Mouse (Mus musculus): Measurements from ENCODE around the gene Nabp1. TPM values are rescaled to one million over a fixed set of nuclear protein-coding genes. Genes with fewer than 3 reads are reported as not detected.

The Nabp1 gene
- polyA plus RNA-seq, 1 experiment from 2014 or later: 8.4 TPM

DNA sequence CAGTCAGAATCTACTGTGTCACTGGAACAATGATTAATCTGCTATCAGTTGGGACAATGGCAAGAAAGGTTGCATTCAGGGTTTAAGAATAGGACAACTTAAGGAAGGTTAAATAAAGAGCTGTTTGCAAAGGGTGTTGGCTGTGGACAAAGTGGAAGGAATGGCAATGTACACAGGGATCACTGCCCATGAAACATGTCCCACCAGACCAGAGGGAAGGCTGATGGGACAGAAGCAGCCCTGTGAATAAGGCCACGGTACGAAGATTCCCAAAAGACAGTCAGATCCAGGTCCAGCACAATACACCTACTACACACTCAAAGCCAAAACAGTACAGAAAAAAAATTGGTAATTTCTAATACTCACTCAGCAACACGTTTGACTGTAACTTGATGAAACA is 30.3 kb upstream of the Nabp1 start:
- WGBS: 68% methylated on average over 3 of the region's 3 CpGs
- H3K4me3 ChIP-seq: no peak overlapping the region
- no peak overlapping the region for H3K27ac ChIP-seq
- no peaks in the 10 kb centered on the region for H3K27me3 ChIP-seq
- no peak overlapping the region for H3K4me2 ChIP-seq (replicated peaks)
- H3K4me1 ChIP-seq: no peaks in the 10 kb centered on the region; the same call in 1 of the 2 replicates
- no peak for ATAC-seq (ENCODE audit: low FRiP score)
- H3K9ac ChIP-seq: no peak overlapping the region
- no peaks in the 10 kb centered on the region for H3K36me3 ChIP-seq
- no peaks in the 10 kb centered on the region for H3K9me3 ChIP-seq (replicated peaks)

DNA sequence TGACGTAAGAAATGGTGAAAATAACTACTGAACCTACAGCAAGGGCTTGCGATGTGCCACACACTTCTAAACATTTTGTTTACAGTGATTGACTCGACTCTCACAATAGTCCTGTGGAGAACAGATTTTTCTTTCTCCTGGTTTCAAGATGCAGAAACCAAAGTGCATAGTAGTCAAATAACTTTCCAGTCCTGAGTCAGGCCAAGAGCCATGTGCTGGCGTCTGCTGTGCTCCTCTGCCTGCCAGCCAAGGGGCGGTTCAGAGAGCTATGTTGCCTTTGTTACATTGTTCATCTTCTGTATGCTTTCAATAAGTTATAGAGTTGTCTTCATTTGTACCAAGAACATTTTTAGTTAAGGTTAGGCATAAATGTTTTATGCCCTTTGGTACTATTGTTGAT is 29.2 kb upstream of the Nabp1 start:
- 82% methylated on average over 5 of the region's 5 CpGs for WGBS

DNA sequence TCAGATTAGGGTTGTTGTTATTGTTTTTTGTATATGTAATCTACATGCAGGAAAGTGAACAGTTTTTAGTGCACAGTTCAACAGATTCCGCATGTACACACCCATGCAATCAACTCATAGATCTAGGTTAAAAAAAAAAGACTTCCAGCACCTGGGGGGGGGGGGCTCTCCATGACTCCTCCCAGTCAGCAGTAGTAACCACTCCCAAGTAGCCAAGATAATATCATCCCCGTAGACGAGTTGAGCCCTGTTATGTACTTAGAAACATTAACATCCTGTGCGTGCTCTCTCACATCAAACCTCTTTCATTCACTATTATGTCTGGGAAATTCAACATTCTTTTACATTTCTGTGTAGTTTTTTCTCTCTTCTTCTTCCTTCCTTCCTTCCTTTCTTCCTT is 28.0 kb upstream of the Nabp1 start:
- Histone ChIP-seq H3K4me1 (no peaks in the 10 kb centered on the region; the same call in 1 of the 2 replicates), H3K27ac (no peak overlapping the region), H3K9me3 (replicated peaks) (no peaks in the 10 kb centered on the region), H3K27me3 (no peaks in the 10 kb centered on the region), H3K4me3 (no peak overlapping the region), H3K36me3 (no peaks in the 10 kb centered on the region), H3K4me2 (replicated peaks) (no peak overlapping the region), H3K9ac (no peak overlapping the region)
- 92% methylated on average over 4 of the region's 4 CpGs for WGBS
- ATAC-seq (ENCODE audit: low FRiP score): no peak

More for the DNA sequence above, 29.2 kb upstream of the Nabp1 start:
- H3K27me3 ChIP-seq: no peaks in the 10 kb centered on the region
- H3K4me3 ChIP-seq: no peak overlapping the region
- H3K27ac ChIP-seq: no peak overlapping the region
- H3K9me3 ChIP-seq (replicated peaks): no peaks in the 10 kb centered on the region
- H3K4me1 ChIP-seq: no peaks in the 10 kb centered on the region; the same call in 1 of the 2 replicates
- no peaks in the 10 kb centered on the region for H3K36me3 ChIP-seq
- no peak for ATAC-seq (ENCODE audit: low FRiP score)
- no peak overlapping the region for H3K4me2 ChIP-seq (replicated peaks)
- no peak overlapping the region for H3K9ac ChIP-seq

DNA sequence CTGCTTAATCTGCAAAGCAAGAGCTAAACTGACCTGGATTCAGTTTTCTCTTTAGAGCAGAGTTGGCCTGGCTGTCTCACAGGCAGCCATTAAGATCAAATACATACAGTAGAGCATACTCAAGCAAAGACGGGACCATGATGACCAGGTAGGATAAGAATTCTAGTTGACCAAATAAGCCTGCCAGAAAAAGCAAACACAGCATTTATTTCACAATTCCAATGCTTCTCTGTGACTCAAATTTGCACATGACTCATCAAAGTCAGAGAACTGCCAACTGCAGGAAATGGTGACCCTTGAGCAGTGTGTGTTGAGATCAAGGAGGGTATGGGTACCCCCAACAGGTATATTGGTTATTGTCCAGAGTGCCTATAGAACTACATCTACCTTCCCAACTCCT is 27.4 kb upstream of the Nabp1 start:
- no peaks in the 10 kb centered on the region for H3K27me3 ChIP-seq
- ATAC-seq (ENCODE audit: low FRiP score): no peak
- no peak overlapping the region for H3K4me2 ChIP-seq (replicated peaks)
- no peak overlapping the region for H3K4me3 ChIP-seq
- no peak overlapping the region for H3K9ac ChIP-seq
- H3K9me3 ChIP-seq (replicated peaks): no peaks in the 10 kb centered on the region
- H3K27ac ChIP-seq: no peak overlapping the region
- 97% methylated on average over 1 of the region's 1 CpGs for WGBS
- no peaks in the 10 kb centered on the region for H3K36me3 ChIP-seq
- no peaks in the 10 kb centered on the region; the same call in 1 of the 2 replicates for H3K4me1 ChIP-seq

DNA sequence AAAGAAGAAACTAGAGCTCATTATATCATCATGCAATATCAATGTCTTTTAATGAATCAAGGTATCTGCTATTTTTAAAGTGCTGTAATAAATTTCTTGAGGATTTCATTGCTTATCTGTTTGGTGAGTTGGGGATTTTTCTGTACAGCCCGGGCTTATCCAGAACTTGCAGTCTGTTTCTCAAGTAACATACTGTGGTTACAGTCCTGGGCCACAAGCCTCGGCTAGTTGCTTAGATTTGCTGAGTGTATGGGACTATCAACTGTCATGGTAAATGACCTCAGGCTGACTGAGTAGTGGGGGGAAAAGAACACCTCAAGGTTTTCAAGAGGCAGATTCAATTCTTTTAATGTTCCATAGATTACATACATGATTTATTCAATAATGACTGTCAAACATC is 24.8 kb upstream of the Nabp1 start:
- H3K27ac ChIP-seq: no peak overlapping the region
- H3K9ac ChIP-seq: no peak overlapping the region
- H3K4me2 ChIP-seq (replicated peaks): no peak overlapping the region
- ATAC-seq (ENCODE audit: low FRiP score): no peak
- no peak overlapping the region for H3K4me3 ChIP-seq
- H3K9me3 ChIP-seq (replicated peaks): no peaks in the 10 kb centered on the region
- no peaks in the 10 kb centered on the region for H3K36me3 ChIP-seq
- no peaks in the 10 kb centered on the region for H3K4me1 ChIP-seq
- WGBS: 81% methylated on average over 2 of the region's 2 CpGs
- H3K27me3 ChIP-seq: no peaks in the 10 kb centered on the region

DNA sequence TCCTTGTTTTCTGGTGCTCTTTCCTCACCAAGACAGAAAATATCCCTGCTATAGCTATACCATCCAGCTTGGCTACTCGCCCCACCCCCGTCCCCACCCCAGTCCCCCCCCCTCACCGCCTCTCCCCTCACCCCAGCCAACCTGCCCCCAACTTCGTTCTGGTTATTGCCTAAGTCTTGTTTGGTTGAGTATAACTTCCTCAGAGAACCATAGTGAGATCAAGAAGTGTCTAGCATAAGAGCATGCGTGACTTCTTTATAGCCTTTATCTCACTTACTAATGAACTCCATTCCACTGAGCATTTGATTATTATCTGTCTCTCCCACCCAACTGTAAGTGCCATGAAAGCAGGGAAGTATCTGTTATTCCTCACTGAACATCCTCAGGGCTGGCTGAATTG is 24.1 kb upstream of the Nabp1 start:
- WGBS: 90% methylated on average over 5 of the region's 5 CpGs
- Histone ChIP-seq H3K4me1 (no peaks in the 10 kb centered on the region), H3K36me3 (no peaks in the 10 kb centered on the region), H3K4me3 (no peak overlapping the region), H3K4me2 (replicated peaks) (no peak overlapping the region), H3K9me3 (replicated peaks) (no peaks in the 10 kb centered on the region), H3K27me3 (no peaks in the 10 kb centered on the region), H3K9ac (no peak overlapping the region), H3K27ac (no peak overlapping the region)
- ATAC-seq (ENCODE audit: low FRiP score): no peak

DNA sequence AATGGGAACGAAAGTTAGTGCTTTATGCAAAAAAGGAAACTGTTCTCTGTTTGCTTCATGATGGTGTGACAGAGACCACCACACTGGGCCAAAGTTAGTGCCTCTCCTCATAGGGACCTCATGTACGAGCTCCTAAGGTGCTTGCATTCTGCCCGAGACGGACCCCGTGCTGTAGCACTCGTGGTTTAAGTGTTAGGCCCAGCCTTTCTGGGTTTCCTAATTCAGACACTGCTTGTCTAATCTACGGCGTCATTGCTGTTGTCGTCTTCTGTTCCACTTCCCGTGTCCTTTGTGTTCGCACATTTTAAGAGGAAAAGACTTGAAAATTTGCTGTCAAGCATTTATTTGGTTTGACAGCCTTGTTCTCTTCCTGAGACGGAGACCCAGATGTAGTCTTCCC is 23.0 kb upstream of the Nabp1 start:
- H3K9me3 ChIP-seq (replicated peaks): no peaks in the 10 kb centered on the region
- no peak for ATAC-seq (ENCODE audit: low FRiP score)
- 85% methylated on average over 12 of the region's 12 CpGs for WGBS
- no peak overlapping the region for H3K27ac ChIP-seq
- no peaks in the 10 kb centered on the region for H3K27me3 ChIP-seq
- no peak overlapping the region for H3K9ac ChIP-seq
- H3K36me3 ChIP-seq: no peaks in the 10 kb centered on the region
- no peaks in the 10 kb centered on the region for H3K4me1 ChIP-seq
- H3K4me3 ChIP-seq: no peak overlapping the region
- no peak overlapping the region for H3K4me2 ChIP-seq (replicated peaks)

DNA sequence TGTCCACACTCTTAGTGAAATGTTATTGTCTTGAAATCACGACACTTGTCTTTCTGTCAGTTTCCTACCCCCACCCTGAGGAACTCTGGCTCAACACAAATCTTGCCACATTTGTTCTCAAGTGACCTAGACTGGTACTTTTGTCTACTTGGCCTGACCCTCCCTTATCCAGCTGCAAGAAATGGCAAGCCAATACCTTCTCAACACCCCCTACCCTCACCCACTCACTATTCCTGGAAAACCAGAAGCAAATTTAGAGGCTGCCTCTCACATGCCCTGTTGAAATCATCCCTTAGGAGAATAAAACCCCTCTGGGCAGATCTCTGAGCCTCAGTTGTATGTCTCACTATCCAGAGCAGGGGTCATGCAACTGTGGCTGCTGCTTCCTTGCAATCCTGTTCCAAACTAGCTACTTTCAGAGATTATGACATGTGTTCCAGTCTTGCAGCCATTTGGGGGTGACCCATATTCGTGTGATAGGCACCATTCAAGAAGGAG is 20.4 kb upstream of the Nabp1 start:
- H3K9ac ChIP-seq: no peak overlapping the region
- H3K27ac ChIP-seq: no peak overlapping the region
- no peak overlapping the region for H3K4me2 ChIP-seq (replicated peaks)
- H3K4me3 ChIP-seq: no peak overlapping the region
- ATAC-seq (ENCODE audit: low FRiP score): no peak
- no peaks in the 10 kb centered on the region for H3K36me3 ChIP-seq
- H3K27me3 ChIP-seq: no peaks in the 10 kb centered on the region
- no peaks in the 10 kb centered on the region for H3K4me1 ChIP-seq
- WGBS: 61% methylated on average over 2 of the region's 2 CpGs
- no peaks in the 10 kb centered on the region for H3K9me3 ChIP-seq (replicated peaks)

DNA sequence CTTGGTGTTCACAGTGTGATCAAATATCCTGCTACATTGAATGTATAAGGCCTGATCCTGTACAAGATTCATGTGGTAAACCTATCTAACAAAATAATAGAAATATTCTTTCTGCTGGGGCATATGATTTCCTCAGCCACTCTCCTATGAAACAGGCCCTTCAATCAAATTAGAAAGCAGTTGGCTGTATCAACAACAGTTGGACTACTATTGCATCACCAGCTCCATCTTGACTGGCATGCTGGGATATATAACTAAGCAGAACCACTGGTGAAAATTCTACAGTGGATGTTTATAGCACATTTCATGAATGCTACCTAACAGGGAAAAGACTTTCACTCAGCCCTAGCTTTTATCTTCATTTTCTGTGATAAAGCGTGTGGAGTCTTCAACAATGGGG is 17.9 kb upstream of the Nabp1 start:
- no peak overlapping the region for H3K27ac ChIP-seq
- no peak overlapping the region for H3K9ac ChIP-seq
- no peak overlapping the region for H3K4me3 ChIP-seq
- H3K27me3 ChIP-seq: no peaks in the 10 kb centered on the region
- no peaks in the 10 kb centered on the region for H3K9me3 ChIP-seq (replicated peaks)
- H3K36me3 ChIP-seq: no peaks in the 10 kb centered on the region
- ATAC-seq (ENCODE audit: low FRiP score): no peak
- 93% methylated on average over 1 of the region's 1 CpGs for WGBS
- H3K4me2 ChIP-seq (replicated peaks): no peak overlapping the region
- no peaks in the 10 kb centered on the region for H3K4me1 ChIP-seq

DNA sequence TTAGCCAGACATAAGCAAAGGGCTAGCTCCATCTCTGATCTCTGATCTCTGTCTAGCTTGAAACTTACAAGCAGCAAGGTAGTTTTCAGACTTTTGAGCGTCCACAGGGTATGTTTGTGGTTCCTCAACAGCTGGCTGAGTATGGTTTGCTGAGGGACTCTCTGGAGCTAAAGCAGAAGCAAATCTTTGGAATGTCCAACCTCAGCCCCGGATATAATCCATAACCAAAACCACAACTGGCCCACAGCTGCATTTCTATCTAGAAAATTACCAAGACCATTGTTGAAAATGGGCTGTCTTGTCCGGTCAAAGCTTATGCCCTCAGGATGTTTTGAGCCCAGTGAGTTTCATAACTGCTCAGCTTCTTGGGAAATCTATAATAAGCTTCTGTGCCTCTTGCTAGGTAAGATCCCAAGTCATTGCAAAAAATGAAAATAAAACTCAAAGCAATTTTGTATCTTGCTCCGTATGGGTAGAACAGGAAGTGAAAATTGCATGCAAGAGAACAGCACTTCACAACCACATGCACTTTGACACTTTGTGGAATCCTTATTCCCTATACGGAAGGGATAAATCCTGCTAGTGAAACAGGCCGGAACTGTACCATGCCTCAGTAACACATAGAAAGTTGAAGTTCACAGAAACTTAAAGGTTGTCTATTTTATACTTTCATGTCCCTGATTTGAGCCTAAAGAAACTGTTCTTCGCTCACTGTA is 15.5 kb upstream of the Nabp1 start:
- Histone ChIP-seq H3K4me2 (replicated peaks) (no peak overlapping the region), H3K9me3 (replicated peaks) (no peaks in the 10 kb centered on the region), H3K4me3 (no peak overlapping the region), H3K27ac (no peak overlapping the region), H3K9ac (no peak overlapping the region), H3K4me1 (no peaks in the 10 kb centered on the region), H3K36me3 (no peaks in the 10 kb centered on the region), H3K27me3 (no peaks in the 10 kb centered on the region)
- ATAC-seq (ENCODE audit: low FRiP score): no peak
- WGBS: 88% methylated on average over 7 of the region's 7 CpGs

DNA sequence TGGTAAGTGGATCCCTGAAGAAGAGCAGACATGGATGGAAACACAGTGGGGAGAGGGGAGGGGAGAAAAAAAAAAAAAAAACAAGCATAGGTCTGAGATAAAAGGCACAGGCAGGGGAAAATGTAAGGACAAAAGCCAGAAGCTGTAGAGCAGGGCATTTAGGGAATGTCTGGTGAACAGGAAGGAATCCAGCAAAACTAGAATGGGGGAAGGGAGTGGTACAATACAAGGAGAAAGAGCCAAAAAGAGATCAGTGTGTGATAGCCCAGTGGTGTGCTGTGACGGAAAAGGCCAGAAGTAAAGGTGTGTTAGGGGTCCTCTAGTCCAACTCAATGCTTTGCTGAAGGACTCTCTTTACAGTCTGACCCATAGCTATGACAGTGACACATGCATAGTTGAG is 8.1 kb upstream of the Nabp1 start:
- Histone ChIP-seq H3K4me3 (no peak overlapping the region), H3K9ac (no peak overlapping the region), H3K36me3 (no peaks in the 10 kb centered on the region), H3K4me2 (replicated peaks) (no peak overlapping the region), H3K9me3 (replicated peaks) (no peaks in the 10 kb centered on the region), H3K4me1 (no peaks in the 10 kb centered on the region), H3K27me3 (no peaks in the 10 kb centered on the region), H3K27ac (no peak overlapping the region)
- ATAC-seq (ENCODE audit: low FRiP score): no peak
- WGBS: 91% methylated on average over 1 of the region's 1 CpGs

DNA sequence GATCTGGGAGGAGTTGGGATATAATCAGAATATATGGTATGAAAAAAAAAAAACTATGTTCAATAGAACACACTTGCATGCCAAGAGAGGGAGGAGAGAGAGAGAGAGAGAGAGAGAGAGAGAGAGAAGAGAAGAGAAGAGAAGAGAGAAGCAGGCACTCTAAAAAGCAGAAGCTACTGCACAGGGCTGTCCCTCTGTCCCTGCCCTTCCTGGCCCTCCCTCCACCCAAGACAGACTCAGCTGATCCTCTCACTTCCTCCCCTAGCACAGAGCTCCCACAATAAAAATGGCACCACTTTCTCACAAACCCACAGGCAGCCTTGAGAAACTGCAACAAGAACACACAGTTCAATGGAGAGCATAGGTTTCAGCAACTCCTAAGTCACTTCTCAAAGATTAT is 2.2 kb upstream of the Nabp1 start:
- H3K9ac ChIP-seq: no peak overlapping the region
- no peaks in the 10 kb centered on the region for H3K27me3 ChIP-seq
- H3K27ac ChIP-seq: no peak overlapping the region
- H3K9me3 ChIP-seq (replicated peaks): no peaks in the 10 kb centered on the region
- no peak for ATAC-seq (ENCODE audit: low FRiP score)
- H3K4me2 ChIP-seq (replicated peaks): no peak overlapping the region
- 0 out of 2 replicates have a peak, but pooled peaks cover 4% of the 10 kb centered on the region for H3K4me1 ChIP-seq
- H3K4me3 ChIP-seq: no peak overlapping the region
- H3K36me3 ChIP-seq: no peaks in the 10 kb centered on the region

DNA sequence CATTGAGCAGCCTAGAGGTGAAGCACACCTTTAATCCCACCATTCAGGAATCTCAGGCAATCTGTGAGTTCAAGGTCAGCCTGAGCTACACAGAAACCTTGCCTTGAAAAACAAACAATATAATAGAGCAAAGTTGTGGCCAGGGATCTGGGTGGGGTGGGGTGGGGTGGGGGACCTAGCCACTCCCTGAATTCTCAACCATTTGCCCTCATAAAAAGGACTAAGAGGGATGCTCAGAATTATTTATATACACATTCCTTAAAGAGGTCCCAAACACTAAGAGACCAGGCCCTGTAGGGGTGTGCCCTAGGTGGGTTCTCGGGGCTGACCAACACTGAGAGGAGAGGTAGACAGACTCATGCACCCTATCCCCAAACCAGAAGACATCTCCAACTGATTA is 1.5 kb upstream of the Nabp1 start:
- H3K9me3 ChIP-seq (replicated peaks): no peaks in the 10 kb centered on the region
- no peaks in the 10 kb centered on the region for H3K27me3 ChIP-seq
- 95% methylated on average over 1 of the region's 1 CpGs for WGBS
- no peak overlapping the region for H3K4me2 ChIP-seq (replicated peaks)
- no peak overlapping the region for H3K27ac ChIP-seq
- no peak overlapping the region for H3K9ac ChIP-seq
- no peak for ATAC-seq (ENCODE audit: low FRiP score)
- 0 out of 2 replicates have a peak, but pooled peaks cover 4% of the 10 kb centered on the region for H3K4me1 ChIP-seq
- no peak overlapping the region for H3K4me3 ChIP-seq
- no peaks in the 10 kb centered on the region for H3K36me3 ChIP-seq
